In the genomic region with DNA sequence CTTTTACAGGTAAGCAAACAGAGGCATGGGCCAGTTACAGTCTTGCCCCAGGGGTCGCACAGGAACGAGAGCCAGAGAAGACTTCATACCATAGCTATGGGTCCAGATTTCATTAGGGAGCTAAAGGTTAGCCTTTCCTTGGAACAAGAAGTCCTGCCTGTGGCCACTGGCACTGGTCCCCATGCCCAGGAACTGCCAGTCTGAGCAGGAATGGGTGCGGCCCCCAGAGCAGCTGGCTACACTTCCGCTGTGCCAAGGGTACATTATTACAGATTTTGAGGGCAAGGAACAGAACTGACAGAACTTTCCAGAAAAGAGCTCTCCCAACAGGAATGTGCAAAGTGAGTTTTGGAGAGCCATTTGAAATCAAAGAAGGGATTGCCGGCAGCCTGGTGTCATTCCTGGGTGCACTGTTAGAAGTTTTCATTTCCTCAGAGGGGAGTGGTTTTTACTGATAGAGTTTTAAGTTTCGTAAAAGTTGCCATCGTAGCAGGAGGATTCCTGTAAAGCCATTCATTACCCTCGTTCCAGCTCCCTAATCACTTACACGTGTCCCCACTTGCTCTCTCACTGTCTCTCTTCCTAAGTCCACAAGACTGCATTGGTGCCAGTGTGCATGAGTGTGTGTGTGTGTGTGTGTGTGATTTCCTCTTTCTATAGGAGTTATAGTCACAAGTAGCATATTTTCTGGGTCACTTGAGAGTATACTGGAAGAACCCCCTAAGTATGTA, we compare ENCODE assay signal across 18 mouse cellular contexts.
DNase-seq lines count a peak whose midpoint lies in the region; ATAC-seq lines count a peak whose summit lies in the region.
"Had no signal": no experiment of that assay in that cellular context is flagged by ENCODE, and none has a peak within 500 bp of the region (broad histone marks: within the 10 kb centered on the region; RNA-seq: fewer than 3 reads in every experiment).

No protein-coding gene starts in this region.

- no peak overlapping the region for H3K27ac ChIP-seq in hindbrain, embryonic 13.5 days
- H3K27ac ChIP-seq: embryonic facial prominence, embryonic 12.5 days; forebrain, embryonic 12.5 days; neural tube, embryonic 13.5 days; stomach, embryonic 15.5 days had no signal

- WGBS in hindbrain, embryonic 13.5 days, result 83% methylated on average over 9 of the region's 9 CpGs

- H3K4me2 ChIP-seq in hindbrain, embryonic 13.5 days, result no peak overlapping the region
- H3K4me2 ChIP-seq: embryonic facial prominence, embryonic 12.5 days; forebrain, embryonic 12.5 days; lung, embryonic 14.5 days; neural tube, embryonic 13.5 days; stomach, embryonic 15.5 days had no signal

- peak; percentile 64 for DNase-seq in kidney, adult 11 months
- DNase-seq in kidney, postnatal 4 days, result no peak
- DNase-seq in 3134 (ENCODE audit: extremely low read depth, insufficient read length, low spot score), result peak; percentile 11
- DNase-seq in adipocyte (ENCODE audit: low spot score), result peak; percentile 91
- peak; percentile 78 to 84 for DNase-seq in kidney, postnatal 36 days
- DNase-seq in right cerebral cortex, postnatal 10 days (ENCODE audit: low spot score in 2 of 2), result no peak
- DNase-seq: cerebellum, adult 11-12 months; liver; lung, embryonic 14.5 days; spleen, adult 18-20 months; thymus, postnatal 25 days had no signal

- peaks cover 10% of the 10 kb centered on the region; the same call in 1 of the 2 replicates for H3K36me3 ChIP-seq in hindbrain, embryonic 13.5 days
- H3K36me3 ChIP-seq: forebrain, embryonic 12.5 days had no signal

- no peak overlapping the region for H3K4me3 ChIP-seq in hindbrain, embryonic 13.5 days
- H3K4me3 ChIP-seq: embryonic facial prominence, embryonic 12.5 days; forebrain, embryonic 12.5 days; neural tube, embryonic 13.5 days; stomach, embryonic 15.5 days had no signal

- H3K27me3 ChIP-seq in hindbrain, embryonic 13.5 days, result no peaks in the 10 kb centered on the region
- H3K27me3 ChIP-seq: embryonic facial prominence, embryonic 12.5 days; forebrain, embryonic 12.5 days; neural tube, embryonic 13.5 days; stomach, embryonic 15.5 days had no signal

- H3K4me1 ChIP-seq in hindbrain, embryonic 13.5 days (replicated peaks), result no peaks in the 10 kb centered on the region
- H3K4me1 ChIP-seq: embryonic facial prominence, embryonic 12.5 days; forebrain, embryonic 12.5 days; neural tube, embryonic 13.5 days; stomach, embryonic 15.5 days had no signal

- ATAC-seq in hindbrain, embryonic 13.5 days (ENCODE audit: low FRiP score), result no peak
- ATAC-seq: CD4-positive, CD25-positive, alpha-beta regulatory T cell, adult 4 months; inflammation-experienced regulatory T-cells, adult 6 months had no signal

- peaks cover 2% of the 10 kb centered on the region; the same call in 1 of the 2 replicates for H3K9me3 ChIP-seq in hindbrain, embryonic 13.5 days
- H3K9me3 ChIP-seq: embryonic facial prominence, embryonic 12.5 days; stomach, embryonic 15.5 days had no signal

- H3K9ac ChIP-seq in hindbrain, embryonic 13.5 days, result no peak overlapping the region
- H3K9ac ChIP-seq: embryonic facial prominence, embryonic 12.5 days; forebrain, embryonic 12.5 days; lung, embryonic 14.5 days; neural tube, embryonic 13.5 days; stomach, embryonic 15.5 days had no signal

Comparison
In these comparisons a context has a peak if more than half of its experiments do, and no peak if none do; other contexts are left out.
1. DNase-seq: peak in kidney, adult 11 months (single experiment), 3134 (single experiment), adipocyte (single experiment) and kidney, postnatal 36 days (2 of 2); none in kidney, postnatal 4 days (0 of 2) and right cerebral cortex, postnatal 10 days (0 of 2).